Mouse (Mus musculus): ENCODE measurements around the gene Arhgap8.

Arhgap8 gene

DNA sequence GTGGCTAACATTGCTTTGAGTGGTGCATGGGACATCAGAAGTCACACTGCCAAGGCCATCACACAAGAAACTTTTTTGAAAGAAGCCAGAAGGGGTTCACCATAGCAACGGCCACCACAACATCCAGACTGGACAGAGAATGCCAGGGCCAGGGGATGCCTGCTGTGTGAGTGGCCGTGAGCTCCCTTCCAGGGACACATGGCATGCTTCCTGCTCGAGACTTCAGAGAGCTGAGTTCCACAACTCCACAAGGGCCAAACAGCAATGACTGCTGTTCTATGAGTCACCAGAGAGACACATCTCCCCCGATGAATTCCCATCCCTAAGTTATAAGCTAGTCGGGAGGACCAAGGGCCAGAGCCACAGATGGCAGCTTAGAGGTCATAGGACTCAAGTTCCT is 91.3 kb downstream of the Arhgap8 start:
- DNase-seq: no peak

DNA sequence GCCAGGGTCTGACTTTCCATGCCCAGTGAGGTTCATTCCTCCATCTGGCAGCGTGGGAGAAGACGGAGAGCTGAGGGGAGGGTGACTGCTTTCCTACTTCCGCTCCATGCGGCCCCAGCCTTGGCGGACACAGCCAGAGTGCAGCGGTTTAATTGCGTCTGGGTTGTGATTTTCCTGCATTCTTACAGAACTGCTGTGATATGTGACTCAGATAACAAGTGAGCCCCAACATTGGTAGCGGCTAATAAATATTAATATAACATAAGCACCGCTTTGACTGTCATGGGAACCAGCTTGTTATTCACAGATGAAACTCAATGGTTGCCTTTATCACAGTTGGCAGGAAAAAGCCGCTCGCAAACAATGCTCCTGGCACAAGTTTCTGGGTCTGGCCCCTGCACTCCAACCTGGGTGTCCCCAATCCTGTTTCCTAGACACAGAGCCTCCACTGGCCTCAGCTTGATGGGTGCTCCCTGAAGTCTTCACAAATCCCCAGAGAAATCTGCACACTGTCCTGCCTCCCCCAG is 93.0 kb downstream of the Arhgap8 start:
- no peak for DNase-seq

DNA sequence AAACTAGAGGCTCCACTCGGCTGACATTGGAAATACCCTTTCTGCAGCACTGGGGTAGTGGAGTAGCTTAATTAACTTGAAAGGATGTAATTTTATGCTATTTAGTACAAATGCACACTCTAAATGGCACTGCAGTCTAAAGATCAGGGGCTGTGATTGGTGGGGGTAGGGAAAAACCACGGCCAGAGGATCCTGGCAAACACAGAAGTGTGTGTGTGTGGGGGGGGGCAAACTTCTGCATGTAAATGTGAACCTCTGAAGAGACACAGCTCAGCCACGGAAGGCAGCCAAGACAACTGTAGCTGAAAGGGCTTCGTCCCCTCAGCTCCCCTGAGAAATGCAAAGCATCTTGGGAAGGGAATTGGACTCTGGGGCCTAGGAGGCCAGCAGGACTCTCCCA is 95.3 kb downstream of the Arhgap8 start:
- no peak for DNase-seq

DNA sequence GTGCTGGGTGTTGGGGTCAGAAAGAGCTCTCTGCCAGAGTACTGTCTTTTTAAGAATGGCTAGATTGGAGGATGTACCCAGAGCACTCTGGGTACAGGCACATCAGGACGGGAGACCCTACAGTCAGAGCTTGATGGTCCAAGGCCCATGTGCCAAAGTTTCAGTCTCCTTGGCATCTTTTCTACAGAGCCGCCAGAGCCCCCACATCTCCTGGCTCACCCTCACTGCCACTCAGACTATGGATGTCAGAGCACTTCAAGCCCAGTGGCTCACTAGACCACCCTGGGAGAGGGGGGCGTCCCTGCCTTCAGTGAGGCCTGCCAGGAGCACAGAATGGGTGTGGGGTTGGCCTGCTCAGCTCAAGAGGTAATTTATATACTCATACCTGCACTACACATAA is 97.7 kb downstream of the Arhgap8 start:
- DNase-seq: no peak

DNA sequence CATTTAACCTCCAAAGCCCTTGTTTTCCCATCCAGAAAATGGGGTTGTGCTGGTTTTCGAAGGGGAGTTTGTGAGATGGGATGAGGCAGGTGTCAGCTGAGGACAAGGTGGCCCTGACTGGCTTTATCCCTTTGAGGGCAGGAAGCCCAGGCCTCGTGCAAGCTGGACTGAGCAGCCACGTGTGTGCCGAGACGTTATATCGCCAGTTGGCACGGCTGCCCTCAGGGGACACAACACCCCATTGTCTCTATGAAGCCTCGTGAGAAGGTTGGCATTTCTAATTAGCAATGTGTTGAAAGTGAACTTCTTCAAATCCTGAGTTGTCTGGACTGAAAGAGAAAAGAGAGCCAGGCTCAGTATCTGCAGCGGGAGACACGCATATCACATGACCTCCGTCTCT is 98.4 kb downstream of the Arhgap8 start:
- no peak for DNase-seq

DNA sequence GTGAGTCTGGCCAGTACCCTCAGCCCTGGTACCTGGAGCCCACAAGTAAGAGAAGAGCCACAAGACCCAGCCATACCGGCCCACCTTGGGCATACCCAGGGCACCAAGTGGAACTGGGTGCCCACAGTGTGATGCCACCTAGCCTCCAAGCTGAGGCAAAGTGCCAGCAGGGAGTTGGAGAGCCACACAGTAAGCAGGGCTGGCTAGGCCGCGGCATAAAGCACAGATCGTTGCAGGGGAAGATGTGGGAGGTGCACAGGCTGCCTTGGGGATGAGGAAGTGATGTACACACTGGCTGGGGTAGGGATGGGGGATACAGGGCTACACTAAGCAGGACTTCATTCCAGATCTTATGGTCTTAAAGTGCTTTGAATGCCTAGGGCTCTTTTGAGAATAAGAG is 101.0 kb downstream of the Arhgap8 start:
- DNase-seq: no peak

Data from lung, postnatal 36 days (tissue).